Mouse (Mus musculus): ENCODE measurements around the gene Dusp16.

- no peak for TF ChIP-seq CTCF (IDR thresholded peaks at IDR 0.05; ENCODE audit: low read depth)
- TF ChIP-seq EP300 (IDR thresholded peaks at IDR 0.05; ENCODE audit: low read depth) = peak; percentile 83
Observed at GRCm38 (mm10) chr6:134834585-134835251, 42.3 kb upstream of the Dusp16 start.

All from liver, postnatal 0 days (tissue).